Mouse (Mus musculus): ENCODE data around the gene Ap1ar. TPM values are rescaled to one million over a fixed set of nuclear protein-coding genes. Genes with fewer than 3 reads are reported as not detected.

The Ap1ar gene
- polyA plus RNA-seq, 1 experiment = 28.0 TPM

DNA sequence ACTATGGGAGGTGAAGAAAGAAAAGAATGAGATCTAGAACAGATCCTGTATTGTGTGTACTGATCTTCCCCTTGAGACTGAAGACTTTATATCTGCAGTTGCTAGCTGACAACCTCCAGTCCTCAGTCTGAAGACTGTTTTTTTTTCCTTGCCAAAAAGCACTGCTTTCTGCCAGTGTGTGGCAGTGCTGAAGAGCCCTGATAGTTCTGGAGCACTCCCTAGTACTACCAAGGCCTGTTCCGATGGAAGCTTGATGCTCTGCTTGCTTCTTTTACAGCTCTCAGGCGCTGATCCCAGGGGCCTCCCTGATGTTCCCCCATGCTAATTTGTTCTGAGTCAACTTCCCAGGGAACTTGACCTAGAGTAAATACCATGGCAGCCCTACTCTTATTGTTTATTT lies 26.9 kb upstream of the Ap1ar start:
- TF ChIP-seq CTCF (IDR thresholded peaks at IDR 0.05; ENCODE audit: low read depth, low read length) (no peak), POLR2A (IDR thresholded peaks at IDR 0.05; ENCODE audit: borderline replicate concordance, low read depth, low read length) (no peak)
- Histone ChIP-seq H3K27ac (ENCODE audit: insufficient read depth, low read depth, low read length) (no peak overlapping the region), H3K4me1 (ENCODE audit: control insufficient read depth, insufficient read depth, low read length) (peaks cover 2% of the 10 kb centered on the region), H3K4me3 (ENCODE audit: insufficient read depth, low read length) (no peak overlapping the region)

DNA sequence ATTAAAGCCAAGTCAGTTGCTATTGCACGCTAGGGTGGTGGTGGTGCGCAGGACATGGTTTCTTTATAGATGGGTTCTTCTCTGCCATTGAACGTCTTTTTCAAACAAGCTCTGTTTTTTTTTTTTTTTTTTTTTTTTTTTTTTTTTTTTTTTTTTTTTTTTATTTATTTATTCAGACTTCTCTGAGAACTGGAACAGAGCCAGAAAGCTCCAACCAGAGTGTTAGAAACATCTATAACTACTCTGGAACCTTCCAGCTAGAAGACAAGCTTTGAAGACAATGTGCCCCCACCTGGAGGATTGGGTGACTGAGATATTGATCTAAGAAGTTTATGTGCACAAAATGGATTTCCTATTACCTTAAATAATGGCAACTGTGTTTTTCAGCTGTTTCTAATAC lies 26.2 kb upstream of the Ap1ar start:
- peaks cover 2% of the 10 kb centered on the region for H3K4me1 ChIP-seq (ENCODE audit: control insufficient read depth, insufficient read depth, low read length)
- H3K4me3 ChIP-seq (ENCODE audit: insufficient read depth, low read length) = no peak overlapping the region
- no peak overlapping the region for H3K27ac ChIP-seq (ENCODE audit: insufficient read depth, low read depth, low read length)
- no peak for TF ChIP-seq CTCF (IDR thresholded peaks at IDR 0.05; ENCODE audit: low read depth, low read length)

DNA sequence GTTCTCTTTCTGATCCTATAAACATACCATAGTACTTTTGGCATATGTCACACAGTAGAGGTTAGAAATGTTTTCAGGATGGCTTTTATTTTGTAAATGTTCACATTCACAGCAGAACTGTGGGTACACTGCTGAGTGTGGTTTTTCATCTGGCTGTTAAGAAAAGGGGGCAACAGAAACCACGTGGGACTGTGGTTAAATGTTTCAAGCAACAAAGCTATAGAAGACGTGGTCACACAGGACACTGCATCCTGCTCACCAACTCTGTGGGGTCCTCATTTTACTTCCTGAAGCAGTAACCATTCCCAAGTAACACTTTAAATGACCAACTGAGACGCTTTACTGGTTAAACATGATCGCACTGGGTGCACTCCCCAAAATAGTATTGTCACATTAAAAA lies 25.2 kb upstream of the Ap1ar start:
- H3K27ac ChIP-seq (ENCODE audit: insufficient read depth, low read depth, low read length) = no peak overlapping the region
- no peak overlapping the region for H3K4me3 ChIP-seq (ENCODE audit: insufficient read depth, low read length)
- H3K4me1 ChIP-seq (ENCODE audit: control insufficient read depth, insufficient read depth, low read length) = peaks cover 2% of the 10 kb centered on the region; the same call in 1 of the 2 replicates
- TF ChIP-seq CTCF (IDR thresholded peaks at IDR 0.05; ENCODE audit: low read depth, low read length) (no peak), POLR2A (IDR thresholded peaks at IDR 0.05; ENCODE audit: borderline replicate concordance, low read depth, low read length) (no peak)

DNA sequence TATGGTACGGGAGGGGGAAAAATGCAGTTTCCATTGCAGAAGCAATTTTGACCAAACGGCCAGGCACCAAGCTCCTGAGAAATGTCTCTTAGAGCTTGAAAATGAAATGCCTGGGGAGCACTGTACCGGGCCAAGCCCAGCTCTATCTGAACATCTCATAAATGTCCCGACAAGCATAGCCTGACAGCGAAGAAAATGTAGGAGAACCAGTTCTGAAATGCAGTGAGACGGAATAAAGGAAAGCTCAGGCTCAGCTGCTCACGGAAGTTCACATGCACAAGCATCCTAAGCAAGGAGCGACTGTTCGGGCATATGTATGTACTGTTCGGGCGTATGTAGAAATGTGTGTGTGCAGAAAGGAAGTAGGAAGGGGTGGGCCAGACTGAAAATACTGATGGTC lies 24.0 kb upstream of the Ap1ar start:
- Histone ChIP-seq H3K27ac (ENCODE audit: insufficient read depth, low read depth, low read length) (no peak overlapping the region), H3K4me3 (ENCODE audit: insufficient read depth, low read length) (no peak overlapping the region), H3K4me1 (ENCODE audit: control insufficient read depth, insufficient read depth, low read length) (peaks cover 2% of the 10 kb centered on the region)
- TF ChIP-seq POLR2A (IDR thresholded peaks at IDR 0.05; ENCODE audit: borderline replicate concordance, low read depth, low read length) (no peak), CTCF (IDR thresholded peaks at IDR 0.05; ENCODE audit: low read depth, low read length) (no peak)

DNA sequence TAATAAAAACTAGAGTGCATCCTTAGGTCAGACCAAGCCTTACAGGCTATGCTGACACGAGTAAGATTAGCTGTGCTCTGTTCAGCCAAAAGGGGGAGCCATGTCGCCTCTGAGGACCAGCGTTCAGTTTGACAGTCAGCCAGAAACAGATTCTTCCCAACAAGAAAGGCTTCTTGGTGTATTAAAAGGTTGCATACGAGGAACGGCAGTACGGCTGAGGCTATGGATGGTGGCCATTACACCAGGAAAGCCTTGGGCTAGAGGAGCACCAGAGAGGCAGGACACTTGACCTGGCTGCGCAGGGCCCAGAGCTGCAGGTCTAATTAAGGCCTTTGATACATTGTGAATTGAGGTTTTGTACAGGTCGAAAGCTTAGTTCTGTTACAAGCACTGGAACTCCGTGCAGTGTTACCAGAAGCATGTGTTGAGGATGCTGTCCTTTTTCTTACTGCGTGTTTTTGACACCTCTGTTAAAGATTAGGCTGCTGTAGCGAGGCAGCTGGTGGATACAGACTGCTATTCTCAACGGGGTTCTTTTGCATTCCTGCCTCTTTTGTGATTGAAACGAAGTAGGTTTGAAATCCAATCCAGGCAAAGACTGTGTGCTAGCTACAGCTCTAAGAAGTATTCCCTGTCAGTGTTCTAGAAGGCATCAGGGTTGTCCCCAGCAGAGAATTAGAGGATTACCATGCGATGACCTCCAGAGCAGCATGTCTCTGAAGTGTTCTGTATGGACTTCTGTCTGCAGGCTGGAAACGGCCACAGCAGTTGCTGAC lies 16.3 kb upstream of the Ap1ar start:
- H3K4me3 ChIP-seq (ENCODE audit: insufficient read depth, low read length) = no peak overlapping the region
- H3K27ac ChIP-seq (ENCODE audit: insufficient read depth, low read depth, low read length) = no peak overlapping the region
- peaks cover 4% of the 10 kb centered on the region for H3K4me1 ChIP-seq (ENCODE audit: control insufficient read depth, insufficient read depth, low read length)
- TF ChIP-seq POLR2A (IDR thresholded peaks at IDR 0.05; ENCODE audit: borderline replicate concordance, low read depth, low read length) (no peak), CTCF (IDR thresholded peaks at IDR 0.05; ENCODE audit: low read depth, low read length) (peak; percentile 91)

DNA sequence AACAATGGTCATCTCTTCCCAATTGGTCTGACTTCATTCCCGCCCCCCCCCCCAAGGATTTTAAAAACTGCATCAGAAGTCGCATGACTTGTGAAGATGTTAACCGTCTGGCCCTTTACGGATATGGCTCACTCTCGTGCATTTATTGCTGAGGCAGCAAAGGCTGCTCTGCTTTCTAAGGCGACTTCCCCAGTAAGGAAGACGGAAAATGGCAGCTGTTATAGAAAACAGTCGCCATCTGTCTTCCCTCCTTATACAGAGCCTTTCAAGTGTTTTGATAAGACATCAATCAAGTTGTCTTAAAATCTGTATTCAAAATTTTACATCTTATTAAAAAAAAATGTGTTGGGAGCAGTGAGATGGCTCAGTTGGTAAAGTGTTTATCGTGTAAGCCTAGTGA lies 15.4 kb upstream of the Ap1ar start:
- Histone ChIP-seq H3K4me3 (ENCODE audit: insufficient read depth, low read length) (no peak overlapping the region), H3K27ac (ENCODE audit: insufficient read depth, low read depth, low read length) (no peak overlapping the region), H3K4me1 (ENCODE audit: control insufficient read depth, insufficient read depth, low read length) (peaks cover 4% of the 10 kb centered on the region)
- TF ChIP-seq CTCF (IDR thresholded peaks at IDR 0.05; ENCODE audit: low read depth, low read length) (no peak), POLR2A (IDR thresholded peaks at IDR 0.05; ENCODE audit: borderline replicate concordance, low read depth, low read length) (no peak)

DNA sequence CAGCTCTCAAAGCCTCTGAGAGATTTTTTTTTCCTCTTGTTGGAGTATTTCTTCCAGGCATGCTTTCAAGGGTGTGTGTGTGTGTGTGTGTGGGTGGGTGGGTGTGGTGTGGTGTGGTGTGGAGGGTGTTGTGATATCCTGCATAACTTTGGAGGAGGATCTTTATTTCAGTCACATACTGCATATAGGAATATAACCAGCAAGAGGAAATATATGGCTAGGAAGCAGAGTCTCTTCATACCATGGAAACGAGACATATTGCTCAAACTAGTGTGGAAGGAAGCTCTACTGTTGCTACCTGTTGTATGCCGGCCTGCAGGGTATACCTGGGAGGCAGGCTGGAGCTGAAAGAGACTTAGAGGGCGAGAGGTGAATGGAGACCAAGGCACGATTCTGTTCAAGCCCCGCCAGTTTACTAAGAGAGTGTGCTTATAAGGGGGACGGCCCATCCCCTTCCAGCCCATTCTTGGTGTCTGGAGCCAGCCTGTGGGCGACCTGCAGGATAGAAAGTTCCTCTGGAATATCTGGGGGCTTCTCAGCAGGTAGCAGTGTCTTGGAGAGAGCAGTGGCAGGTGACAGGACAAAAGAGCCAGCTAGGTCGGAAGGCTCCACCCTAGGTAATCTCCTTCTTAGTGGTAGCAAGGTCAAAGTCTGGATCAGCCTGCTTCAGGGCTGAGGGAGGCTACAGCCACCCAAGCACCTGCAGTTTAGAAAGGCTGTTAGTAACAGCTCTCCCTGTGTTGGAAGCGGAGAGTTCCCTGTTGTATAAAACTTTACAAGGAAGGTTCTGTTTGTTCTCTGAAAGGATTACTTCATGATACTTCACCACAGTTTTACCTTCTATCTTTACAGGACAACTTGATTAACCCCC lies 13.7 kb upstream of the Ap1ar start:
- Histone ChIP-seq H3K4me1 (ENCODE audit: control insufficient read depth, insufficient read depth, low read length) (peaks cover 4% of the 10 kb centered on the region), H3K27ac (ENCODE audit: insufficient read depth, low read depth, low read length) (no peak overlapping the region), H3K4me3 (ENCODE audit: insufficient read depth, low read length) (no peak overlapping the region)
- no peak for TF ChIP-seq CTCF (IDR thresholded peaks at IDR 0.05; ENCODE audit: low read depth, low read length)
- TF ChIP-seq POLR2A (IDR thresholded peaks at IDR 0.05; ENCODE audit: borderline replicate concordance, low read depth, low read length) = no peak

DNA sequence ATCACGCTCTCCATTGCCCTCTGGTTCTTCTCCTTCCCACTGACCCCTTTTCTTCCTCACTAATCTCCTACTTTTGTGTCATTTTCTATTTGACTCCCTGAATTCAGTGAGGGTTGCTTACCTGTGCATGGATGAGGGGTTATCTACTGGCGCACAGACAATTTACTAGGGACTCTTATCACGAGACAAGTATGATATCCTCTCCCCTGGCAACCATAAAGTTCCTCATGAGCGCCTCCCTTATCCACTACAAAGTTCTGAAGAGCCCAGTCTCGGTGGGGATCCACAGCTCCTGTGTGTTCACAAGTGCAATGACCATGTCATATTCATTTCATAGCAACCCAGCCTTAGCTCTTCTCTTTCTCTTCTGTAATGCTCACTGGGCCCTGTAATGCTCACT lies 12.6 kb upstream of the Ap1ar start:
- Histone ChIP-seq H3K27ac (ENCODE audit: insufficient read depth, low read depth, low read length) (no peak overlapping the region), H3K4me3 (ENCODE audit: insufficient read depth, low read length) (no peak overlapping the region), H3K4me1 (ENCODE audit: control insufficient read depth, insufficient read depth, low read length) (peaks cover 4% of the 10 kb centered on the region)
- no peak for TF ChIP-seq CTCF (IDR thresholded peaks at IDR 0.05; ENCODE audit: low read depth, low read length)
- no peak for TF ChIP-seq POLR2A (IDR thresholded peaks at IDR 0.05; ENCODE audit: borderline replicate concordance, low read depth, low read length)

DNA sequence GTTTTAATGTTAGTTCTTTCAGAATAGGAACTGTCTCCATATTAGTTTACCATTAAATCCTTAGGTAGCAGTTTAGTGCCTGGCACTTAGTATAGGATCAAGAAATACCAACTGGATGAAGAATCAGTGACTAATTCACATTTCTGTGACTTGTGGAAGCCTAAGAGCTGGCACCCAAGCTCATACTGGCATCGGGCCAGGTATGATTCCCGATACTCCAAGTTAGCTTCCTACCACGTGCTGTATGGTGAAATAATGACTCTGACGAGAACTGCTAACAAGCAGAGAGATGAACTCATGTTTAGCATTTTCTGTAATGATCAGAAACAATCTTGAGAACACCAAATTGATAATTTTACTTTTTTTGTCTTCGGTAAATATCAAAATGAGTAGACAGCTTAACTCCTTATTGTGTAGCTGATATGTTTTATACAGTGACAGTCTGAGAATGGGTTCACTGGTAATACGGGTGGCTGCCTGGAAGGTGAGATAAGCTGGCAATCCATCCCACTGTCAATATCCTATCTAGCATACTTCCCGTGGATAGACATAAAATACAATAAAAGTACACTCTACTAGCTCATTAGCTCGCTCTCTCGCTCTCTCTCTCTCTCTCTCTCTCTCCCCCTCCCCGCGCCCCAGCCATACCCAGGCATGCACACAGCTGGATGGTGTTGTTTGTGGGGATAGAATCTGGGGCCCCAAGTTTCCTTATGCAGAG lies 10.9 kb upstream of the Ap1ar start:
- Histone ChIP-seq H3K27ac (ENCODE audit: insufficient read depth, low read depth, low read length) (no peak overlapping the region), H3K4me3 (ENCODE audit: insufficient read depth, low read length) (no peak overlapping the region), H3K4me1 (ENCODE audit: control insufficient read depth, insufficient read depth, low read length) (no peaks in the 10 kb centered on the region; the same call in 1 of the 2 replicates)
- no peak for TF ChIP-seq CTCF (IDR thresholded peaks at IDR 0.05; ENCODE audit: low read depth, low read length)
- TF ChIP-seq POLR2A (IDR thresholded peaks at IDR 0.05; ENCODE audit: borderline replicate concordance, low read depth, low read length) = no peak

Data from bone marrow macrophage, adult 2 months (primary cell).